Mouse (Mus musculus): ENCODE measurements at regions not wholly inside any gene's neighbourhood (a gene's known extent, or its start where the extent isn't known, plus 50 kb on each side); places are given as distances from the start of the nearest gene placed in this dataset.

DNA sequence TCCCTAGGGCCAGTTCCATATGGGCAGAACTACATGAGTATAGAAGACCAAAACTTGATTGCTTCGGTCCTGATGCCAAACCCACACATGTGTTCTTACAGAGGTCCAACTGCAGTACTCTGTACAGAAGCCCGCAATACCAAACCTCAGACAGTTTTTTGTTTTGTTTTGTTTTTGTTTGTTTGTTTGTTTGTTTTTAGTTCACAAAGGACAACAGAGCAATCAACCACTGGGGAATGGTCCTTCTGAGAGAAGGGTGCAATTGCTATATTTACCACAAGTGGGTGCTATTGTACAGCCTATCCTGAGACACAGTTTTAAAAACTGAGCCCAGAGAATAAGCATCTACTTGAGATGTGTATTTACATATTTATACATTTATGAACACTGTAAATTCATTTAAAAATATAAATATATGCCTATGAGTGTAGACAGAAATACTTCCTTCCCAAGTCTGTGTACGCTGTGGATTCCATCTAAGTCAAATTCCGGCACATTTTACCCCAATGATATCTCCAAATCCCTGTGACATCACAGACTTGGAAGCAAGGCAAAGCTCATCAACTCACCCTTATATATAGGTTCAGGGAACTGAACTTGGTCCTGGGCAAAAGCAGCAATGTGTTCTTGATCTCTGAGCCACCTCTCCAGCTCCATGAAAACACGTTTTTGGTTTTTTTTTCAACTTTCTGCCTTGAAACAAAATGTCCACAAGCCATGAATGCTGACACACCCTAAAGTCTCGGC lies 101.3 kb upstream of the A26c2 start:
- Histone ChIP-seq H3K4me1 (no peaks in the 10 kb centered on the region), H3K27ac (no peak overlapping the region), H3K9me3 (no peaks in the 10 kb centered on the region), H3K4me2 (no peak overlapping the region), H3K9ac (no peak overlapping the region), H3K36me3 (replicated peaks) (no peaks in the 10 kb centered on the region), H3K27me3 (replicated peaks) (no peaks in the 10 kb centered on the region), H3K4me3 (no peak overlapping the region)
- WGBS, result 70% methylated on average over 6 of the region's 6 CpGs
- ATAC-seq (replicated peaks), result peak; percentile 65

DNA sequence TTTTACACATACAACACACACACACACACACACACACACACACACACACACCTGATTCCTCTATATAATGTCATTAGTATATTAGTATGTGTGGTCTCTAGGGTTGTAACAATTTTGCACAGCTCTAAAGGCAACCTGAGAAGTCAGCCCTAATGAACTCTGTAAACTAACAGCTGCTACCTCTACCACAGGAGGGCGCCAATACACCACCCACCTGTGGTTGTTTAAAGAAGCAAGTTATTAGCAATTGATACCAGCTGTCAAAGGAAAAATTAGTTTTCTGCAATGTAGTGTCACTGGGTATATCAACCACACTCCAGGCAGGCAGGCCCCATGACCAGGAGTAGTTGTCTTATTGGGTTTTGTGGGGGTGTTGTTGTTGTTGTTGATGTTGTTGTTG lies 98.8 kb upstream of the A26c2 start:
- 0% methylated on average over 1 of the region's 1 CpGs for WGBS

DNA sequence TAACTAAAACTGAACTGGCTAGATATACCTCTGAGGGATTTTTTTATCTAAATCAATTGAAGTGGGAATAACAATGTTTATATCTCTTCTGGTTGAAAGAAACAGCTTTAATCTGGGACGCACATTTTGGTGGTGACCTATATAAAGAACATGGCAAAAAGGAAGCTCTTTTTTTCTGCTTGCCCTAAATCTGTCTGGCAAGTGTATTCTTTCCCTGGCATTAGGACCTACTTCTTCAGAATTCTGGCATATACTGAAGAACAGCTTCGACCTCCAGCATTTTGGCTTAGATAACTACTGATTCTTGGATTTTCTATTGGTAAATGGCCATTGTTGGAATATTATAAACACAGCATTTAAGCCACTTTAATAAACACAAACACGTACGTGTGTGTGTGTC lies 70.9 kb upstream of the A26c2 start:
- no peak overlapping the region for H3K9ac ChIP-seq
- H3K27me3 ChIP-seq (replicated peaks), result no peaks in the 10 kb centered on the region
- no peak overlapping the region for H3K4me3 ChIP-seq
- 81% methylated on average over 4 of the region's 4 CpGs for WGBS
- H3K36me3 ChIP-seq (replicated peaks), result no peaks in the 10 kb centered on the region
- no peak overlapping the region for H3K4me2 ChIP-seq
- no peak for ATAC-seq (replicated peaks)
- no peaks in the 10 kb centered on the region for H3K4me1 ChIP-seq
- no peak overlapping the region for H3K27ac ChIP-seq
- H3K9me3 ChIP-seq, result no peaks in the 10 kb centered on the region

More for the DNA sequence above, 98.8 kb upstream of the A26c2 start:
- Histone ChIP-seq H3K4me2 (no peak overlapping the region), H3K36me3 (replicated peaks) (no peaks in the 10 kb centered on the region), H3K9me3 (no peaks in the 10 kb centered on the region), H3K9ac (no peak overlapping the region), H3K27me3 (replicated peaks) (no peaks in the 10 kb centered on the region), H3K4me1 (no peaks in the 10 kb centered on the region), H3K4me3 (no peak overlapping the region), H3K27ac (no peak overlapping the region)
- ATAC-seq (replicated peaks), result 0 out of 2 replicates have a peak, but pooled peaks have one; percentile 32

DNA sequence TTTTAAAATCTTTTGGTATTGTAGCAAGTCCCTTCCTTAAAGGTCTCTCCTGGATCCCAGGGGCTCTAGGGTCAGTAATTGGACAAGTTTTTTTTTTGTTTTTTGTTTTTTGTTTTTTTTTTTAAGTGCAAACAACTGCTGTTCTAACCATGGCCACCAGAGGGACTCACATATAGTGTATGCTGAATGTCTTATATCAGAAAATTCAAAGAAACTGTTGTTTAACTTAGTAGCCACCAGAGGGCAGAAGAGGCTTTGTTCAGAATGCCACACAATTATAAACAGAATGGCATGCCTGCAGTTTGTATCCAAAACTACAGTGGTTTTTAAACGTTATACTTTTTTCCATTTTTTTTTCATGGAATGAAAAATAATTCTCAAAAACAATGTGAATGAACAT lies 53.6 kb upstream of the A26c2 start:
- Histone ChIP-seq H3K4me2 (no peak overlapping the region), H3K36me3 (replicated peaks) (no peaks in the 10 kb centered on the region), H3K27ac (no peak overlapping the region), H3K4me3 (no peak overlapping the region), H3K27me3 (replicated peaks) (no peaks in the 10 kb centered on the region), H3K9ac (no peak overlapping the region), H3K9me3 (no peaks in the 10 kb centered on the region), H3K4me1 (no peaks in the 10 kb centered on the region)
- WGBS, result 18% methylated on average over 1 of the region's 1 CpGs
- 0 out of 2 replicates have a peak, but pooled peaks have one; percentile 69 for ATAC-seq (replicated peaks)
